Mouse (Mus musculus): Measurements from ENCODE around the gene Csrp2.

Gene Csrp2

GRCm38 (mm10) chr10:110931161-110931912, 11.7 kb downstream of the Csrp2 start:
- DNase-seq (ENCODE audit: low spot score in 2 of 2): no peak

GRCm38 (mm10) chr10:110931913-110932560, 12.4 kb downstream of the Csrp2 start:
- DNase-seq (ENCODE audit: low spot score in 2 of 2): peak in 1 of 2 experiments; percentile 33

- DNase-seq (ENCODE audit: low spot score in 2 of 2): no peak
Measured at GRCm38 (mm10) chr10:110933584-110933983, 14.0 kb downstream of the Csrp2 start.

GRCm38 (mm10) chr10:110935081-110935480, 15.5 kb downstream of the Csrp2 start:
- no peak for DNase-seq (ENCODE audit: low spot score in 2 of 2)

GRCm38 (mm10) chr10:110935669-110936068, 16.1 kb downstream of the Csrp2 start:
- no peak for DNase-seq (ENCODE audit: low spot score in 2 of 2)

- peak in 1 of 2 experiments; percentile 38 for DNase-seq (ENCODE audit: low spot score in 2 of 2)
Measured at GRCm38 (mm10) chr10:110938361-110938760, 18.8 kb downstream of the Csrp2 start.

GRCm38 (mm10) chr10:110938841-110939549, 19.4 kb downstream of the Csrp2 start:
- DNase-seq (ENCODE audit: low spot score in 2 of 2): peak; percentile 53 to 68

GRCm38 (mm10) chr10:110939717-110940116, 20.1 kb downstream of the Csrp2 start:
- DNase-seq (ENCODE audit: low spot score in 2 of 2): no peak

GRCm38 (mm10) chr10:110940740-110941398, 21.3 kb downstream of the Csrp2 start:
- no peak for DNase-seq (ENCODE audit: low spot score in 2 of 2)

- DNase-seq (ENCODE audit: low spot score in 2 of 2): no peak
Measured at GRCm38 (mm10) chr10:110941968-110942367, 22.4 kb downstream of the Csrp2 start.

- DNase-seq (ENCODE audit: low spot score in 2 of 2): no peak
Measured at GRCm38 (mm10) chr10:110942806-110943205, 23.2 kb downstream of the Csrp2 start.

- no peak for DNase-seq (ENCODE audit: low spot score in 2 of 2)
Measured at GRCm38 (mm10) chr10:110944175-110944574, 24.6 kb downstream of the Csrp2 start.

GRCm38 (mm10) chr10:110945966-110946365, 26.4 kb downstream of the Csrp2 start:
- no peak for DNase-seq (ENCODE audit: low spot score in 2 of 2)

GRCm38 (mm10) chr10:110947574-110947973, 28.0 kb downstream of the Csrp2 start:
- no peak for DNase-seq (ENCODE audit: low spot score in 2 of 2)

GRCm38 (mm10) chr10:110951112-110951511, 31.5 kb downstream of the Csrp2 start:
- no peak for DNase-seq (ENCODE audit: low spot score in 2 of 2)

- DNase-seq (ENCODE audit: low spot score in 2 of 2): no peak
Measured at GRCm38 (mm10) chr10:110951748-110952147, 32.2 kb downstream of the Csrp2 start.

- DNase-seq (ENCODE audit: low spot score in 2 of 2): no peak
Measured at GRCm38 (mm10) chr10:110952271-110952670, 32.7 kb downstream of the Csrp2 start.

GRCm38 (mm10) chr10:110952937-110953451, 33.4 kb downstream of the Csrp2 start:
- DNase-seq (ENCODE audit: low spot score in 2 of 2): peak in 1 of 2 experiments; percentile 42

- DNase-seq (ENCODE audit: low spot score in 2 of 2): no peak
Measured at GRCm38 (mm10) chr10:110958879-110959278, 39.3 kb downstream of the Csrp2 start.

GRCm38 (mm10) chr10:110959781-110960180, 40.2 kb downstream of the Csrp2 start:
- DNase-seq (ENCODE audit: low spot score in 2 of 2): peak in 1 of 2 experiments; percentile 39

- DNase-seq (ENCODE audit: low spot score in 2 of 2): no peak
Measured at GRCm38 (mm10) chr10:110960841-110961240, 41.3 kb downstream of the Csrp2 start.

- no peak for DNase-seq (ENCODE audit: low spot score in 2 of 2)
Measured at GRCm38 (mm10) chr10:110962172-110962571, 42.6 kb downstream of the Csrp2 start.

All from frontal cortex, postnatal 36 days (tissue).